Mouse (Mus musculus) limb, embryonic 14.5 days (tissue): Measurements from ENCODE around the gene Golga5. TPM values are rescaled to one million over a fixed set of nuclear protein-coding genes. Genes with fewer than 3 reads are reported as not detected.
"Not testable (repeated sequence)": the region's sequence is repeated elsewhere in the genome, so short reads cannot be mapped to it uniquely, and the experiment has no call there.

Experiments
- ATAC-seq: fragments of 200-750 bp; cut with Nextera tagmentation; 2 replicates; pipeline ENCODE4 v1.8.0; 2017; ENCODE audit warnings: low read depth, moderate number of reproducible peaks, moderate TSS enrichment; ENCODE audit not compliant: low FRiP score
- DNase-seq: peaks from one replicate; pipeline ENCODE4 v3.0.0-alpha.2; 2015; ENCODE audit warnings: low spot score
- H3K27ac ChIP-seq: fragments of 300-500 bp; sonication (generic); replicated peaks from 2 replicates; pipeline ENCODE4 v1.5.1; 2014; ENCODE audit warnings: low read depth, mild to moderate bottlenecking, low read length, moderate library complexity, mixed read lengths
- H3K27me3 ChIP-seq: fragments of 300-500 bp; sonication (generic); 2 replicates; pipeline ENCODE4 v1.6.1; 2014; ENCODE audit warnings: low read length, mixed read lengths; ENCODE audit not compliant: control insufficient read depth, insufficient read depth
- H3K36me3 ChIP-seq: fragments of 300-500 bp; sonication (generic); 2 replicates; pipeline ENCODE4 v1.6.1; 2014; ENCODE audit warnings: mild to moderate bottlenecking, low read length, moderate library complexity, mixed read lengths; ENCODE audit not compliant: control insufficient read depth, insufficient read depth
- H3K4me1 ChIP-seq: fragments of 300-500 bp; sonication (generic); 2 replicates; pipeline ENCODE4 v1.6.1; 2014; ENCODE audit warnings: antibody characterized with exemption, low read length, mixed read lengths; ENCODE audit not compliant: control insufficient read depth, insufficient read depth
- H3K4me2 ChIP-seq: fragments of 300-500 bp; sonication (generic); replicated peaks from 2 replicates; pipeline ENCODE4 v1.6.1; 2014; ENCODE audit warnings: low read depth, mild to moderate bottlenecking, low read length, moderate library complexity; ENCODE audit not compliant: severe bottlenecking
- H3K4me3 ChIP-seq: fragments of 300-500 bp; sonication (generic); replicated peaks from 2 replicates; pipeline ENCODE4 v1.5.1; 2014; ENCODE audit warnings: low read length
- H3K9ac ChIP-seq: fragments of 300-500 bp; sonication (generic); 2 replicates; pipeline ENCODE4 v1.6.1; 2014; ENCODE audit warnings: mild to moderate bottlenecking, low read depth, low read length, moderate library complexity; ENCODE audit not compliant: severe bottlenecking
- H3K9me3 ChIP-seq: fragments of 300-500 bp; sonication (generic); 2 replicates; pipeline ENCODE4 v1.6.1; 2016; ENCODE audit warnings: low read length; ENCODE audit not compliant: control insufficient read depth
- POLR2A ChIP-seq: fragments of 200-500 bp; IDR thresholded peaks from 2 replicates; pipeline ENCODE4 v1.8.0; 2012; ENCODE audit warnings: inconsistent platforms, mild to moderate bottlenecking, moderate library complexity, borderline replicate concordance; ENCODE audit not compliant: insufficient read depth, insufficient read length; ENCODE audit errors: extremely low read depth
- WGBS: fragments of 180-500 bp; shearing (Covaris S2); extraction: QIAGEN DNeasy Blood & Tissue Kit; methylation state at CpG from one replicate; pipeline ENCODE4 v1.1.7; 2014; 5-methylcytosine and 5-hydroxymethylcytosine counted together
- polyA plus RNA-seq, 2 experiments: library from polyadenylated mRNA; depleted of rRNA in 1 of 2; stranded (reverse) in 1 of 2; unstranded in 1 of 2; fragments of >200 nt; fragmentation: Nextera tagmentation in 1 of 2; extraction: Ambion mirVana in 1 of 2; gene quantifications; 2 replicates each; pipeline versions ENCODE4 v1.2.1 to v1.2.3; 2012 to 2014

The Golga5 gene
- polyA plus RNA-seq, 2 experiments: 34.9 to 42.3 TPM

DNA sequence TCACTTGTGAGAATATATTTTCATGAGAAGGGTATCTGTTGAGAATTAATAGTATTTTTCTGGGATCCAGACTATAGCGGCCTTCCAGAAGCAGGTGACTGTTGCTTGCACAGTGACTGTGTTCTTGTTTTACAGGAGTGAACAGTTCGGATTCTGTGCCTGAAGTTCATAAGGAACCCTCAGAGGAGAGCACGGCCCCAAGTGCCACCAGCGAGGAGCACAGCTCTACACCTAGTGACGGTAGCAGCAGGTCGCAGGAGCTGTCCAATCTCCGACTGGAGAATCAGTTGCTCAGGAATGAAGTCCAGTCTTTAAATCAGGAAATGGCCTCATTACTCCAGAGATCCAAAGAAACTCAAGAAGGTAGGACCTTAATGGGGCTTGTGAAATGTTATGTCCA is 5.5 kb downstream of the Golga5 start:
- no peaks in the 10 kb centered on the region for H3K27me3 ChIP-seq
- 88% methylated on average over 7 of the region's 7 CpGs for WGBS
- no peak for ATAC-seq
- no peak for DNase-seq
- H3K4me1 ChIP-seq: 0 out of 2 replicates have a peak, but pooled peaks cover 7% of the 10 kb centered on the region
- peaks cover 56% of the 10 kb centered on the region for H3K36me3 ChIP-seq
- TF ChIP-seq POLR2A: no peak
- no peak overlapping the region for H3K4me2 ChIP-seq
- no peak overlapping the region for H3K27ac ChIP-seq
- no peak overlapping the region for H3K9ac ChIP-seq
- no peak overlapping the region for H3K4me3 ChIP-seq
- H3K9me3 ChIP-seq: no peaks in the 10 kb centered on the region

DNA sequence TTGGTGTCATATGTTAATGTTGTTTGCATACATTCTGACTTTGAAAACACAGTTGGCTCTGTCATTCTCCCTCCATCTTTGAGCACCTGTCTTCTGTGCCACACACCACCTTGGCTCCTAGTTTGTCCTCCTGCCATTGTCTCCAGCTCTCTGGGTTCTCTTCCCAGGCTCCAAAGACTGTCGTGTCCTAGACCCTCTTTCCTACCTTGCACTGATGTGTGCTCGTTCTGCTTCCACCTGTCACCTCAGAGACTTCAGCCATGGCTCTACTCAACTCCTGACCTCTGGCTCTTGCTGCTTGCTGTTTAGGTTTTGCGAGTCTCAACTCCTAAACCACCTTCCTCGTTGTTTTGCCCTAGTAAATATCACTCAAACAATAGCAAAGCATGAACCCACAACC is 11.5 kb downstream of the Golga5 start:
- TF ChIP-seq POLR2A: no peak
- WGBS: 85% methylated on average over 4 of the region's 4 CpGs
- no peaks in the 10 kb centered on the region for H3K27me3 ChIP-seq
- DNase-seq (no peak), ATAC-seq (no peak)
- H3K36me3 ChIP-seq: peaks cover 79% of the 10 kb centered on the region
- no peaks in the 10 kb centered on the region for H3K9me3 ChIP-seq
- H3K4me1 ChIP-seq: no peaks in the 10 kb centered on the region
- no peak overlapping the region for H3K4me2 ChIP-seq
- no peak overlapping the region for H3K27ac ChIP-seq
- H3K4me3 ChIP-seq: no peak overlapping the region
- H3K9ac ChIP-seq: no peak overlapping the region

DNA sequence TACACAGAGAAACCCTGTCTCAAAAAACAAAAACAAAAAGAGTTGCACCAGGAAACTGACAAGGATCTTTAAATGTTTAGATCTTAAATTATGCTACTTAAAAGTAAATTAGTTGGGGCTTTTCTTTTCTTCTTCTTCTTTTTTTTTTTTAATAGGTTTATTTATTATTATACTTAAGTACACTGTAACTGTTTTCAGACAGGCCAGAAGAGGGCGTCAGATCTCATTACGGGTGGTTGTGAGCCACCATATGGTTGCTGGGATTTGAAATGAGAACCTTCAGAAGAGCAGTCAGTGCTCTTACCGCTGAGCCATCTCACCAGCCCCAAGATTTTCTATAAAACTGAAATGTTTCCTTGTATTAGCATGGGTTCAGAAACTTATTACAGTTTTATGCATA is 16.0 kb downstream of the Golga5 start:
- no peak for DNase-seq
- no peak for ATAC-seq
- Histone ChIP-seq H3K36me3 (peaks cover 87% of the 10 kb centered on the region), H3K9ac (no peak overlapping the region), H3K4me3 (no peak overlapping the region), H3K4me2 (no peak overlapping the region), H3K4me1 (no peaks in the 10 kb centered on the region), H3K27ac (no peak overlapping the region), H3K9me3 (no peaks in the 10 kb centered on the region), H3K27me3 (no peaks in the 10 kb centered on the region)
- TF ChIP-seq POLR2A: no peak
- WGBS: 65% methylated on average over 3 of the region's 3 CpGs

GRCm38 (mm10) chr12:102491911-102492310 is 23.0 kb downstream of the Golga5 start:
- H3K36me3 ChIP-seq: peaks cover 80% of the 10 kb centered on the region
- TF ChIP-seq POLR2A: no peak
- no peak for ATAC-seq
- H3K4me2 ChIP-seq: no peak overlapping the region
- no peak overlapping the region for H3K4me3 ChIP-seq
- no peaks in the 10 kb centered on the region for H3K9me3 ChIP-seq
- WGBS: 89% methylated on average over 5 of the region's 5 CpGs
- no peak for DNase-seq
- H3K9ac ChIP-seq: no peak overlapping the region
- no peaks in the 10 kb centered on the region for H3K27me3 ChIP-seq
- no peak overlapping the region for H3K27ac ChIP-seq
- H3K4me1 ChIP-seq: no peaks in the 10 kb centered on the region

GRCm38 (mm10) chr12:102495754-102496153 is 26.8 kb downstream of the Golga5 start:
- not testable (repeated sequence) for DNase-seq, H3K27me3 ChIP-seq, ATAC-seq, H3K27ac ChIP-seq, H3K4me3 ChIP-seq, H3K9me3 ChIP-seq, H3K9ac ChIP-seq, H3K4me2 ChIP-seq
- Histone ChIP-seq H3K4me1 (peaks cover 14% of the 10 kb centered on the region), H3K36me3 (peaks cover 55% of the 10 kb centered on the region)
- 77% methylated on average over 6 of the region's 6 CpGs for WGBS

- ATAC-seq (no peak), DNase-seq (no peak)
- H3K4me1 ChIP-seq: peaks cover 14% of the 10 kb centered on the region
- peaks cover 35% of the 10 kb centered on the region for H3K36me3 ChIP-seq
- no peaks in the 10 kb centered on the region for H3K27me3 ChIP-seq
- TF ChIP-seq POLR2A: no peak
- WGBS: 60% methylated on average over 2 of the region's 2 CpGs
- H3K9me3 ChIP-seq: no peaks in the 10 kb centered on the region
- no peak overlapping the region for H3K9ac ChIP-seq
- no peak overlapping the region for H3K4me3 ChIP-seq
- 0 out of 2 replicates have a peak overlapping the region, but pooled peaks have one; percentile 68 for H3K27ac ChIP-seq
- H3K4me2 ChIP-seq: no peak overlapping the region
These were observed 29.0 kb downstream of the Golga5 start for GRCm38 (mm10) chr12:102497905-102498304.
